Mouse (Mus musculus): ENCODE results near the gene Gm1993.
"Not testable (repeated sequence)": the region's sequence is repeated elsewhere in the genome, so short reads cannot be mapped to it uniquely, and the experiment has no call there.

The Gm1993 gene

DNA sequence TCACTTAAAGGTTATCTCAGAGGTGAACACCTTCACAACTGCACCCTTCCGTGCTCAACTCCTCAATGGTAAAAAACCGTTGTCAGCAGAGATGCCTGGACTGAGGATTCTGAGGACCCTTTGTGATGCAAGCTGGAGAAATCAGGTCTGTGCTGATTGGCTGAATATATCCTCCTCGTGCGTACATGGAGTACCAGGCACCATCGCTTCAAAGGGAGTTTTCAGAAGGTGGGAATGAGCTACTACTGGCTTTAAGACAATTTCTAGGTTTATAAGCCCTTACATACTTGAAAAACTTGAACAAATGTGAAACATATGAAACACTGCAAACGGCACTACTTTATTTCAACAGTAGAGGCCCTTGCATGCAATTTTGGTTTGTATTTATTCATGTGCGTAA, at the start of gene Gm1993:
Gene Gm1993, minus strand, starts transcription at position 101 of the 400 bp plus-strand sequence.
- DNase-seq: not testable (repeated sequence)
